Mouse (Mus musculus): ENCODE data around the gene Hacd3.

GRCm38 (mm10) chr9:65064251-65064650, 42.8 kb upstream of the Hacd3 start:
- TF ChIP-seq CTCF (IDR thresholded peaks at IDR 0.05; ENCODE audit: control insufficient read depth, insufficient read depth, insufficient replicate concordance, low read depth, low read length) (no peak), POLR2A (IDR thresholded peaks at IDR 0.05; ENCODE audit: control insufficient read depth, low read depth, low read length) (no peak)

Data from testis, adult 2 months (tissue).